Mouse (Mus musculus) intestine, embryonic 14.5 days (tissue): ENCODE results near the gene Gse1. TPM values are rescaled to one million over a fixed set of nuclear protein-coding genes. Genes with fewer than 3 reads are reported as not detected.
A peak's percentile ranks its signal among the peaks of the same experiment; 100 is the strongest.

Experiments
- ATAC-seq: fragments of 200-750 bp; cut with Nextera tagmentation; replicated peaks from 2 replicates; pipeline ENCODE4 v1.8.0; 2017; ENCODE audit warnings: low read depth, moderate number of reproducible peaks, moderate TSS enrichment, moderate library complexity; ENCODE audit not compliant: low FRiP score, low TSS enrichment
- DNase-seq: peaks from one replicate; pipeline ENCODE4 v3.0.0-alpha.2; 2018; ENCODE audit warnings: low spot score
- H3K27ac ChIP-seq: fragments of 300-500 bp; sonication (generic); 2 replicates; pipeline ENCODE4 v1.5.1; 2014; ENCODE audit warnings: low read depth, mild to moderate bottlenecking, control low read depth
- H3K27me3 ChIP-seq: fragments of 300-500 bp; sonication (generic); replicated peaks from 2 replicates; pipeline ENCODE4 v1.6.1; 2014; ENCODE audit warnings: low read length, control low read depth; ENCODE audit not compliant: control insufficient read depth, insufficient read depth
- H3K36me3 ChIP-seq: fragments of 300-500 bp; sonication (generic); 2 replicates; pipeline ENCODE4 v1.6.1; 2014; ENCODE audit warnings: low read length, control low read depth; ENCODE audit not compliant: control insufficient read depth, insufficient read depth
- H3K4me1 ChIP-seq: fragments of 300-500 bp; sonication (generic); replicated peaks from 2 replicates; pipeline ENCODE4 v1.6.1; 2014; ENCODE audit warnings: low read length, control low read depth, mixed read lengths; ENCODE audit not compliant: control insufficient read depth, insufficient read depth
- H3K4me2 ChIP-seq: fragments of 300-500 bp; sonication (generic); 2 replicates; pipeline ENCODE4 v1.6.1; 2014; ENCODE audit warnings: low read length
- H3K4me3 ChIP-seq: fragments of 300-500 bp; sonication (generic); 2 replicates; pipeline ENCODE4 v1.5.1; 2014; ENCODE audit warnings: low read depth, low read length, control low read depth, mixed read lengths
- H3K9ac ChIP-seq: fragments of 300-500 bp; sonication (generic); 2 replicates; pipeline ENCODE4 v1.6.1; 2014; ENCODE audit warnings: mild to moderate bottlenecking, low read length
- H3K9me3 ChIP-seq: fragments of 300-500 bp; sonication (generic); 2 replicates; pipeline ENCODE4 v1.6.1; 2016; ENCODE audit warnings: low read length, control low read depth; ENCODE audit not compliant: control insufficient read depth
- WGBS: fragments of 180-500 bp; shearing (Covaris S2); extraction: QIAGEN DNeasy Blood & Tissue Kit; methylation state at CpG from one replicate; pipeline ENCODE4 v1.1.7; 2014; 5-methylcytosine and 5-hydroxymethylcytosine counted together
- polyA plus RNA-seq: library from polyadenylated mRNA; unstranded; fragments of >200 nt; fragmentation: Nextera tagmentation; extraction: Ambion mirVana; gene quantifications from 2 replicates; pipeline ENCODE4 v1.2.1, GENCODE M21; 2014

Gene Gse1
- polyA plus RNA-seq, 1 experiment from 2014 or later: 13.3 TPM

GRCm38 (mm10) chr8:120289698-120290181, 61.5 kb downstream of the Gse1 start:
- no peaks in the 10 kb centered on the region for H3K27me3 ChIP-seq
- H3K36me3 ChIP-seq: no peaks in the 10 kb centered on the region
- ATAC-seq: no peak
- H3K27ac ChIP-seq: no peak overlapping the region
- H3K4me3 ChIP-seq: no peak overlapping the region
- H3K4me2 ChIP-seq: no peak overlapping the region
- H3K9me3 ChIP-seq: no peaks in the 10 kb centered on the region
- 53% methylated on average over 10 of the region's 10 CpGs for WGBS
- peaks cover 36% of the 10 kb centered on the region for H3K4me1 ChIP-seq
- H3K9ac ChIP-seq: no peak overlapping the region
- DNase-seq: no peak

GRCm38 (mm10) chr8:120290614-120291013, 62.4 kb downstream of the Gse1 start:
- H3K4me1 ChIP-seq: peaks cover 35% of the 10 kb centered on the region
- DNase-seq (no peak), ATAC-seq (no peak)
- no peaks in the 10 kb centered on the region for H3K9me3 ChIP-seq
- no peaks in the 10 kb centered on the region for H3K36me3 ChIP-seq
- H3K4me3 ChIP-seq: no peak overlapping the region
- WGBS: 76% methylated on average over 15 of the region's 15 CpGs
- H3K9ac ChIP-seq: no peak overlapping the region
- H3K27ac ChIP-seq: no peak overlapping the region
- no peak overlapping the region for H3K4me2 ChIP-seq
- no peaks in the 10 kb centered on the region for H3K27me3 ChIP-seq

GRCm38 (mm10) chr8:120291650-120292049, 63.4 kb downstream of the Gse1 start:
- ATAC-seq (no peak), DNase-seq (no peak)
- Histone ChIP-seq H3K4me2 (no peak overlapping the region), H3K27ac (no peak overlapping the region), H3K4me3 (no peak overlapping the region), H3K9me3 (no peaks in the 10 kb centered on the region), H3K4me1 (peaks cover 46% of the 10 kb centered on the region), H3K27me3 (no peaks in the 10 kb centered on the region), H3K9ac (no peak overlapping the region), H3K36me3 (no peaks in the 10 kb centered on the region)
- 87% methylated on average over 9 of the region's 9 CpGs for WGBS

- Histone ChIP-seq H3K4me3 (no peak overlapping the region), H3K36me3 (no peaks in the 10 kb centered on the region), H3K9ac (no peak overlapping the region), H3K4me1 (peaks cover 52% of the 10 kb centered on the region), H3K27ac (no peak overlapping the region), H3K4me2 (no peak overlapping the region), H3K27me3 (no peaks in the 10 kb centered on the region), H3K9me3 (no peaks in the 10 kb centered on the region)
- DNase-seq (no peak), ATAC-seq (no peak)
- 50% methylated on average over 8 of the region's 8 CpGs for WGBS
Observed at GRCm38 (mm10) chr8:120292316-120293107, 64.3 kb downstream of the Gse1 start.

GRCm38 (mm10) chr8:120293421-120294357, 65.4 kb downstream of the Gse1 start:
- H3K9me3 ChIP-seq: no peaks in the 10 kb centered on the region
- no peak overlapping the region for H3K27ac ChIP-seq
- DNase-seq (no peak), ATAC-seq (no peak)
- H3K9ac ChIP-seq: no peak overlapping the region
- no peaks in the 10 kb centered on the region for H3K27me3 ChIP-seq
- 54% methylated on average over 18 of the region's 18 CpGs for WGBS
- no peak overlapping the region for H3K4me2 ChIP-seq
- H3K4me1 ChIP-seq: peaks cover 55% of the 10 kb centered on the region
- H3K4me3 ChIP-seq: no peak overlapping the region
- H3K36me3 ChIP-seq: no peaks in the 10 kb centered on the region

GRCm38 (mm10) chr8:120294982-120295870, 67.0 kb downstream of the Gse1 start:
- H3K4me1 ChIP-seq: peaks cover 47% of the 10 kb centered on the region

GRCm38 (mm10) chr8:120297000-120297399, 68.7 kb downstream of the Gse1 start:
- no peaks in the 10 kb centered on the region for H3K9me3 ChIP-seq
- H3K9ac ChIP-seq: no peak overlapping the region
- H3K4me2 ChIP-seq: no peak overlapping the region
- ATAC-seq (no peak), DNase-seq (no peak)
- H3K4me3 ChIP-seq: no peak overlapping the region
- H3K27ac ChIP-seq: no peak overlapping the region
- no peaks in the 10 kb centered on the region for H3K36me3 ChIP-seq
- WGBS: 34% methylated on average over 5 of the region's 5 CpGs
- no peaks in the 10 kb centered on the region for H3K27me3 ChIP-seq
- H3K4me1 ChIP-seq: peaks cover 51% of the 10 kb centered on the region

More at GRCm38 (mm10) chr8:120294982-120295870, 67.0 kb downstream of the Gse1 start:
- H3K27me3 ChIP-seq: no peaks in the 10 kb centered on the region
- no peaks in the 10 kb centered on the region for H3K36me3 ChIP-seq
- 28% methylated on average over 17 of the region's 17 CpGs for WGBS
- no peak for DNase-seq
- no peak overlapping the region for H3K9ac ChIP-seq
- peak overlapping the region; percentile 52 for H3K27ac ChIP-seq
- ATAC-seq: peak; percentile 32
- H3K4me3 ChIP-seq: no peak overlapping the region
- peak overlapping the region; percentile 14; the same call in 1 of the 2 replicates for H3K4me2 ChIP-seq
- H3K9me3 ChIP-seq: no peaks in the 10 kb centered on the region
